13 mouse cellular contexts compared by ENCODE assay signal in the genomic region with DNA sequence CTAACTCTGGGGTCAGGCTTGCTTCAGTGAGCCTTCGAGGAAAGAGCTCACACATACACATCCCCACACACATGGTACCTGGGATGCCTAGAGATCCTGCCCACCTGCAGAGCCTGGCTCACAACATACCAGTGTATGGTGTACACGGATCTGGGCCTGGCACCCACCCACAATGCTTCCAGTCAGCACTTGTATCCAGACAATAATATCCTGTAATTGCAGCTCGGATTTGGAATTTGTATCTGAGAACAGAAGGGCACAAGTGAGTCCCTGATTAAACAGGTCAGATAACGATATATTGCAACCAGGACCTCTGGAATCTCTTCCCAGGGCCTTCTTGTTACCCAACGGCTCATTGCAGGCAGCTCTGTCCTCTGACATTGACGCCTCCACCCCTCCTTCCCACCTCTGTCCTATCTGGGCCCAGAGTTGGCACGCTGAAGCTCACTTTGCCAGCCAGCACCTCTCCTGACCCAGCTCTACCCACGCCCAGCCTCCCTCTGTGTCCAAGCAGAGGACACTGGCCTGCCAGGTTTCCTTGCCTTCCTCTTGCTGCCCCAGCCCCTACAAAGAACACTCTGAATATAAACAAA.
DNase-seq lines count a peak whose midpoint lies in the region; ATAC-seq and TF ChIP-seq lines count a peak whose summit lies in the region.
"Had no signal": no experiment of that assay in that cellular context is flagged by ENCODE, and none has a peak within 500 bp of the region (broad histone marks: within the 10 kb centered on the region; RNA-seq: fewer than 3 reads in every experiment).

No protein-coding gene starts in this region.

- no peak overlapping the region for H3K27ac ChIP-seq in heart, embryonic 13.5 days (replicated peaks)
- 0 out of 2 replicates have a peak overlapping the region, but pooled peaks have one; percentile 15 for H3K27ac ChIP-seq in intestine, postnatal 0 days (ENCODE audit: low read depth, low read length)
- no peak overlapping the region for H3K27ac ChIP-seq in midbrain, postnatal 0 days (ENCODE audit: low read depth, low read length)
- H3K27ac ChIP-seq: embryonic facial prominence, embryonic 13.5 days; midbrain, embryonic 12.5 days had no signal

- ATAC-seq in heart, embryonic 13.5 days (ENCODE audit: extremely low read depth, insufficient number of reproducible peaks, low FRiP score, low TSS enrichment): no peak
- peak; percentile 71 for ATAC-seq in intestine, postnatal 0 days
- no peak for ATAC-seq in midbrain, postnatal 0 days (ENCODE audit: low FRiP score)
- ATAC-seq: forebrain, embryonic 14.5 days had no signal

- no peak overlapping the region for H3K4me3 ChIP-seq in heart, embryonic 13.5 days
- no peak overlapping the region for H3K4me3 ChIP-seq in intestine, postnatal 0 days (ENCODE audit: low read depth, low read length)
- no peak overlapping the region for H3K4me3 ChIP-seq in midbrain, postnatal 0 days (ENCODE audit: low read depth, low read length)
- H3K4me3 ChIP-seq: embryonic facial prominence, embryonic 13.5 days; midbrain, embryonic 12.5 days had no signal

- H3K9me3 ChIP-seq in heart, embryonic 13.5 days: no peaks in the 10 kb centered on the region
- H3K9me3 ChIP-seq in intestine, postnatal 0 days (ENCODE audit: control insufficient read depth): no peaks in the 10 kb centered on the region
- H3K9me3 ChIP-seq in midbrain, postnatal 0 days (ENCODE audit: low read length): no peaks in the 10 kb centered on the region
- H3K9me3 ChIP-seq: embryonic facial prominence, embryonic 13.5 days; midbrain, embryonic 12.5 days had no signal

- H3K27me3 ChIP-seq in heart, embryonic 13.5 days (replicated peaks): no peaks in the 10 kb centered on the region
- H3K27me3 ChIP-seq in intestine, postnatal 0 days (replicated peaks; ENCODE audit: control insufficient read depth, insufficient read depth, low read length): no peaks in the 10 kb centered on the region
- H3K27me3 ChIP-seq in midbrain, postnatal 0 days (ENCODE audit: insufficient read depth, low read length): no peaks in the 10 kb centered on the region
- H3K27me3 ChIP-seq: embryonic facial prominence, embryonic 13.5 days; midbrain, embryonic 12.5 days had no signal

- peak overlapping the region; percentile 33; the same call in 1 of the 2 replicates for H3K9ac ChIP-seq in heart, embryonic 13.5 days
- no peak overlapping the region for H3K9ac ChIP-seq in intestine, postnatal 0 days (ENCODE audit: low read depth, low read length)
- no peak overlapping the region for H3K9ac ChIP-seq in midbrain, postnatal 0 days (replicated peaks; ENCODE audit: low read length, poor library complexity, severe bottlenecking)
- H3K9ac ChIP-seq: embryonic facial prominence, embryonic 13.5 days; midbrain, embryonic 12.5 days had no signal

- TF ChIP-seq CTCF in intestine, postnatal 0 days (IDR thresholded peaks at IDR 0.05; ENCODE audit: low read depth): no peak
- no peak for TF ChIP-seq CTCF in midbrain, postnatal 0 days (IDR thresholded peaks at IDR 0.05)

- WGBS in heart, embryonic 13.5 days: 63% methylated on average over 8 of the region's 8 CpGs
- WGBS in intestine, postnatal 0 days: 40% methylated on average over 8 of the region's 8 CpGs
- WGBS in midbrain, postnatal 0 days: 83% methylated on average over 8 of the region's 8 CpGs

- no peaks in the 10 kb centered on the region for H3K36me3 ChIP-seq in heart, embryonic 13.5 days
- no peaks in the 10 kb centered on the region for H3K36me3 ChIP-seq in intestine, postnatal 0 days (ENCODE audit: control insufficient read depth, insufficient read depth)
- H3K36me3 ChIP-seq in midbrain, postnatal 0 days (ENCODE audit: insufficient read depth, low read length): no peaks in the 10 kb centered on the region
- H3K36me3 ChIP-seq: embryonic facial prominence, embryonic 13.5 days; midbrain, embryonic 12.5 days had no signal

- H3K4me2 ChIP-seq in heart, embryonic 13.5 days: no peak overlapping the region
- H3K4me2 ChIP-seq in intestine, postnatal 0 days (replicated peaks; ENCODE audit: low read depth): no peak overlapping the region
- H3K4me2 ChIP-seq in midbrain, postnatal 0 days (ENCODE audit: low read depth, low read length, poor library complexity, severe bottlenecking): no peak overlapping the region
- H3K4me2 ChIP-seq: embryonic facial prominence, embryonic 13.5 days; midbrain, embryonic 12.5 days had no signal

- peak; percentile 74 for DNase-seq in adrenal gland, postnatal 10 days
- no peak for DNase-seq in adrenal gland, adult 8-10 months
- DNase-seq in adipocyte (ENCODE audit: low spot score): peak; percentile 54
- no peak for DNase-seq in spleen, postnatal 10 days (ENCODE audit: low spot score in 2 of 2)
- DNase-seq in kidney, postnatal 10 days: no peak
- DNase-seq in midbrain, postnatal 0 days (ENCODE audit: low spot score): no peak
- DNase-seq: cerebellum, adult 9-11 months; kidney, postnatal 36 days had no signal

- H3K4me1 ChIP-seq in heart, embryonic 13.5 days: peaks cover 31% of the 10 kb centered on the region
- 0 out of 2 replicates have a peak, but pooled peaks cover 3% of the 10 kb centered on the region for H3K4me1 ChIP-seq in intestine, postnatal 0 days (replicated peaks; ENCODE audit: control insufficient read depth, insufficient read depth, low read length)
- no peaks in the 10 kb centered on the region for H3K4me1 ChIP-seq in midbrain, postnatal 0 days (ENCODE audit: insufficient read depth, low read length)
- H3K4me1 ChIP-seq: midbrain, embryonic 12.5 days had no signal

Comparison
In these comparisons a context has a peak if more than half of its experiments do, and no peak if none do; other contexts are left out.
1. DNase-seq: peak in adrenal gland, postnatal 10 days (single experiment) and adipocyte (single experiment); none in adrenal gland, adult 8-10 months (single experiment), spleen, postnatal 10 days (0 of 2), kidney, postnatal 10 days (single experiment) and midbrain, postnatal 0 days (single experiment).